18 mouse cellular contexts compared by ENCODE assay signal in genomic region chr17:73308691-73309090, GRCm38 (mm10).
DNase-seq lines count a peak whose midpoint lies in the region.
"Had no signal": no experiment of that assay in that cellular context is flagged by ENCODE, and none has a peak within 500 bp of the region (broad histone marks: within the 10 kb centered on the region; RNA-seq: fewer than 3 reads in every experiment).

No protein-coding gene starts in this region.

- WGBS in heart, embryonic 10.5 days: 79% methylated on average over 4 of the region's 4 CpGs

- DNase-seq in cerebellum, postnatal 14 days: peak; percentile 24 to 52
- DNase-seq in cerebellum, postnatal 4 days (ENCODE audit: low spot score in 2 of 2): no peak
- peak; percentile 7 for DNase-seq in heart, embryonic 10.5 days (ENCODE audit: low spot score)
- DNase-seq in heart, adult 8-10 months (ENCODE audit: low spot score): no peak
- peak; percentile 18 for DNase-seq in brain, adult 2 months (ENCODE audit: low read depth, low spot score)
- DNase-seq in embryo, embryonic 11 days: no peak
- DNase-seq: adrenal gland, adult 2 months; adrenal gland, postnatal 10 days; adrenal gland, postnatal 25 days; cerebellum, adult 11-12 months; cerebellum, adult 8-10 months; cerebellum, adult 9-11 months; cerebellum, postnatal 36 days had no signal

- H3K4me1 ChIP-seq in heart, embryonic 10.5 days: peaks cover 9% of the 10 kb centered on the region; the same call in 1 of the 2 replicates
- H3K4me1 ChIP-seq: embryonic facial prominence, embryonic 13.5 days; embryonic facial prominence, embryonic 15.5 days; forebrain, embryonic 12.5 days had no signal

- no peak overlapping the region for H3K4me3 ChIP-seq in heart, embryonic 10.5 days
- H3K4me3 ChIP-seq: embryonic facial prominence, embryonic 13.5 days; embryonic facial prominence, embryonic 15.5 days; erythroblast, embryonic 14.5 days; forebrain, embryonic 10.5 days; forebrain, embryonic 12.5 days had no signal

- H3K27ac ChIP-seq in heart, embryonic 10.5 days: no peak overlapping the region
- H3K27ac ChIP-seq: embryonic facial prominence, embryonic 13.5 days; embryonic facial prominence, embryonic 15.5 days; forebrain, embryonic 10.5 days; forebrain, embryonic 12.5 days had no signal

- H3K9me3 ChIP-seq in heart, embryonic 10.5 days: no peaks in the 10 kb centered on the region
- H3K9me3 ChIP-seq: embryonic facial prominence, embryonic 13.5 days; embryonic facial prominence, embryonic 15.5 days; forebrain, embryonic 10.5 days; forebrain, embryonic 12.5 days had no signal

- no peaks in the 10 kb centered on the region for H3K36me3 ChIP-seq in heart, embryonic 10.5 days
- H3K36me3 ChIP-seq: embryonic facial prominence, embryonic 13.5 days; embryonic facial prominence, embryonic 15.5 days; forebrain, embryonic 10.5 days; forebrain, embryonic 12.5 days had no signal

- H3K27me3 ChIP-seq in heart, embryonic 10.5 days (ENCODE audit: insufficient read depth, poor library complexity, severe bottlenecking): peaks cover 17% of the 10 kb centered on the region

Comparison
In these comparisons a context has a peak if more than half of its experiments do, and no peak if none do; other contexts are left out.
1. DNase-seq: peak in cerebellum, postnatal 14 days (2 of 2), heart, embryonic 10.5 days (single experiment) and brain, adult 2 months (single experiment); none in cerebellum, postnatal 4 days (0 of 2), heart, adult 8-10 months (single experiment) and embryo, embryonic 11 days (single experiment).